Mouse (Mus musculus) MEL (cell line): Measurements from ENCODE around the gene Zfp91. TPM values are rescaled to one million over a fixed set of nuclear protein-coding genes. Genes with fewer than 3 reads are reported as not detected.

Source experiments
- DNase-seq: peaks from one replicate; pipeline ENCODE4 v3.0.0; 2011; ENCODE audit warnings: low read depth, low spot score
- H3K27ac ChIP-seq: 2 replicates; pipeline ENCODE4 v1.5.1; 2012; ENCODE audit warnings: low read depth, mild to moderate bottlenecking, control low read depth, low read length, moderate library complexity; ENCODE audit not compliant: control insufficient read depth
- H3K27me3 ChIP-seq, 2 experiments: fragments of 150-350 bp in 1 of 2; sonication (generic) in 1 of 2; 2 replicates each; pipeline ENCODE4 v1.6.1; 2012; ENCODE audit warnings: low read length in 2 of 2, mild to moderate bottlenecking in 2 of 2, improper control_type of control experiment in 1 of 2, moderate library complexity in 1 of 2; ENCODE audit not compliant: insufficient read depth in 2 of 2, control insufficient read depth in 1 of 2
- H3K36me3 ChIP-seq, 2 experiments: 2 replicates each; pipeline ENCODE4 v1.6.1; 2012 to 2014; ENCODE audit warnings: low read length in 2 of 2, improper control_type of control experiment in 1 of 2, inconsistent platforms in 1 of 2, mild to moderate bottlenecking in 1 of 2; ENCODE audit not compliant: insufficient read depth in 2 of 2, control insufficient read depth in 1 of 2
- H3K4me1 ChIP-seq, 2 experiments: fragments of 150-350 bp in 1 of 2; sonication (generic) in 1 of 2; 2 replicates each; pipeline ENCODE4 v1.6.1; 2012; ENCODE audit warnings: low read length in 2 of 2, improper control_type of control experiment in 1 of 2, mild to moderate bottlenecking in 1 of 2; ENCODE audit not compliant: insufficient read depth in 2 of 2, control insufficient read depth in 1 of 2
- H3K4me3 ChIP-seq, 2 experiments: fragments of 150-350 bp in 1 of 2; sonication (generic) in 1 of 2; 2 replicates each; pipeline ENCODE4 v1.5.1; 2012; ENCODE audit warnings: low read depth in 2 of 2, low read length in 2 of 2, mild to moderate bottlenecking in 2 of 2, moderate library complexity in 2 of 2, control low read depth in 1 of 2, improper control_type of control experiment in 1 of 2; ENCODE audit not compliant: control insufficient read depth in 1 of 2, insufficient read depth in 1 of 2
- H3K79me2 ChIP-seq: 2 replicates; pipeline ENCODE4 v1.6.1; 2012; ENCODE audit warnings: mild to moderate bottlenecking, low read length, moderate library complexity; ENCODE audit not compliant: control insufficient read depth, poor library complexity, insufficient read depth
- H3K9ac ChIP-seq: 2 replicates; pipeline ENCODE4 v1.6.1; 2012; ENCODE audit warnings: low read depth, mild to moderate bottlenecking, control low read depth, low read length, moderate library complexity; ENCODE audit not compliant: control insufficient read depth, poor library complexity, severe bottlenecking
- H3K9me3 ChIP-seq: fragments of 150-350 bp; sonication (generic); replicated peaks from 2 replicates; pipeline ENCODE4 v1.6.1; 2012; ENCODE audit warnings: mild to moderate bottlenecking, low read length, improper control_type of control experiment, moderate library complexity; ENCODE audit not compliant: insufficient read depth
- CHD2 ChIP-seq: IDR thresholded peaks from 2 replicates; pipeline ENCODE4 v1.6.1; 2011; ENCODE audit warnings: low read length, improper control_type of control experiment
- CTCF ChIP-seq, 3 experiments: IDR thresholded peaks in 2 of 3; conservative IDR thresholded peaks in 1 of 3; 2 replicates each; pipeline ENCODE4 v1.5.1; 2011 to 2012; ENCODE audit warnings: low read length in 3 of 3, low read depth in 2 of 3, mild to moderate bottlenecking in 2 of 3, improper control_type of control experiment in 1 of 3, inconsistent platforms in 1 of 3, mixed read lengths in 1 of 3, moderate library complexity in 1 of 3; ENCODE audit not compliant: control insufficient read depth in 1 of 3, insufficient read depth in 1 of 3, poor library complexity in 1 of 3, severe bottlenecking in 1 of 3
- E2F4 ChIP-seq: IDR thresholded peaks from 2 replicates; pipeline ENCODE4 v1.6.1; 2011; ENCODE audit warnings: low read depth, low read length, improper control_type of control experiment, borderline replicate concordance
- ELF1 ChIP-seq: IDR thresholded peaks from 2 replicates; pipeline ENCODE4 v1.6.1; 2014; ENCODE audit warnings: low read depth, mild to moderate bottlenecking, inconsistent platforms, low read length, improper control_type of control experiment, moderate library complexity
- GATA1 ChIP-seq: IDR thresholded peaks from 2 replicates; pipeline ENCODE4 v1.6.1; 2011; ENCODE audit warnings: low read depth, low read length, improper control_type of control experiment
- HCFC1 ChIP-seq: IDR thresholded peaks from 2 replicates; pipeline ENCODE4 v1.6.1; 2012; ENCODE audit warnings: low read depth, mild to moderate bottlenecking, inconsistent platforms, low read length, improper control_type of control experiment, moderate library complexity
- JUND ChIP-seq: IDR thresholded peaks from 2 replicates; pipeline ENCODE4 v1.6.1; 2011; ENCODE audit warnings: low read depth, mild to moderate bottlenecking, improper control_type of control experiment, low read length
- MAZ ChIP-seq: IDR thresholded peaks from 2 replicates; pipeline ENCODE4 v1.6.1; 2012; ENCODE audit warnings: low read depth, mild to moderate bottlenecking, inconsistent platforms, low read length, improper control_type of control experiment
- POLR2A ChIP-seq, 2 experiments: IDR thresholded peaks; 2 replicates each; pipeline ENCODE4 v1.6.1; 2011 to 2012; ENCODE audit warnings: low read length in 2 of 2, mild to moderate bottlenecking in 2 of 2, control low read depth in 1 of 2, improper control_type of control experiment in 1 of 2, low read depth in 1 of 2, moderate library complexity in 1 of 2; ENCODE audit not compliant: control insufficient read depth in 1 of 2, insufficient read depth in 1 of 2, poor library complexity in 1 of 2
- POLR2AphosphoS2 ChIP-seq: IDR thresholded peaks from 2 replicates; pipeline ENCODE4 v1.6.1; 2011; ENCODE audit warnings: low read length, improper control_type of control experiment
- TAL1 ChIP-seq: IDR thresholded peaks from 2 replicates; pipeline ENCODE4 v1.6.1; 2012; ENCODE audit warnings: mild to moderate bottlenecking, inconsistent platforms, low read length, moderate library complexity, mixed read lengths
- USF2 ChIP-seq, 2 experiments: IDR thresholded peaks; 2 replicates each; pipeline ENCODE4 v1.6.1; 2011 to 2012; ENCODE audit warnings: improper control_type of control experiment in 2 of 2, low read length in 2 of 2, borderline replicate concordance in 1 of 2, inconsistent platforms in 1 of 2, low read depth in 1 of 2, mild to moderate bottlenecking in 1 of 2; ENCODE audit not compliant: insufficient read depth in 1 of 2
- ZKSCAN1 ChIP-seq: IDR thresholded peaks from 2 replicates; pipeline ENCODE4 v1.6.1; 2012; ENCODE audit warnings: low read depth, mild to moderate bottlenecking, inconsistent platforms, low read length, improper control_type of control experiment, moderate library complexity
- ZNF384 ChIP-seq: IDR thresholded peaks from 2 replicates; pipeline ENCODE4 v1.6.1; 2012; ENCODE audit warnings: low read depth, mild to moderate bottlenecking, inconsistent platforms, low read length, improper control_type of control experiment
- polyA plus RNA-seq, 2 experiments: library from polyadenylated mRNA; stranded (reverse) in 1 of 2; unstranded in 1 of 2; fragments of >175 nt in 1 of 2; fragments of >200 nt in 1 of 2; gene quantifications; 2 replicates each; pipeline versions ENCODE4 v1.2.1 to v1.2.4; 2012; ENCODE audit warnings: low replicate concordance in 2 of 2, low read depth in 1 of 2; ENCODE audit not compliant: insufficient read length in 2 of 2, insufficient read depth in 1 of 2, missing spikeins in 1 of 2
- total RNA-seq: library from RNA; depleted of rRNA; stranded (reverse); fragments of 300-350 nt; gene quantifications from 2 replicates; pipeline ENCODE4 v1.2.3, GENCODE M21; 2012

The Zfp91 gene
- total and polyA plus RNA-seq, 3 experiments = 32.3 to 148 (median 51.7) TPM

- no peaks in the 10 kb centered on the region for H3K9me3 ChIP-seq
- H3K4me3 ChIP-seq = no peak overlapping the region
- H3K36me3 ChIP-seq = peaks cover 21 to 42% of the 10 kb centered on the region in 2 experiments
- H3K79me2 ChIP-seq = peaks cover 28% of the 10 kb centered on the region
- DNase-seq = peak; percentile 33
- no peak overlapping the region for H3K27ac ChIP-seq
- H3K9ac ChIP-seq = no peak overlapping the region
- TF ChIP-seq JUND (no peak), HCFC1 (no peak)
- peaks cover 0 to 3% of the 10 kb centered on the region in 2 experiments; a peak in 2 of 4 replicates for H3K4me1 ChIP-seq
- H3K27me3 ChIP-seq = no peaks in the 10 kb centered on the region
Measured at GRCm38 (mm10) chr19:12780437-12780836, 15.5 kb downstream of the Zfp91 start.

- no peaks in the 10 kb centered on the region for H3K9me3 ChIP-seq
- no peak for DNase-seq
- no peaks in the 10 kb centered on the region for H3K27me3 ChIP-seq
- H3K9ac ChIP-seq = no peak overlapping the region
- no peaks in the 10 kb centered on the region for H3K79me2 ChIP-seq
- H3K36me3 ChIP-seq = peaks cover 0 to 51% of the 10 kb centered on the region in 2 experiments; a peak in 2 of 4 replicates
- TF ChIP-seq TAL1 (no peak), E2F4 (no peak), ZKSCAN1 (no peak), ZNF384 (no peak), MAZ (no peak), POLR2AphosphoS2 (no peak), USF2 (IDR thresholded peaks at IDR 0.05; ENCODE audit: borderline replicate concordance in 1 of 2, insufficient read depth in 1 of 2, low read depth in 1 of 2, low read length in 2 of 2) (no peak), CTCF (IDR thresholded peaks at IDR 0.05 in 2 of 3, conservative IDR thresholded peaks at IDR 0.05 in 1 of 3; ENCODE audit: control insufficient read depth in 1 of 3, insufficient read depth in 1 of 3, low read depth in 2 of 3, low read length in 3 of 3, poor library complexity in 1 of 3, severe bottlenecking in 1 of 3) (no peak), ELF1 (no peak), GATA1 (no peak)
- H3K4me1 ChIP-seq = no peaks in the 10 kb centered on the region
- no peak overlapping the region for H3K27ac ChIP-seq
- H3K4me3 ChIP-seq = no peak overlapping the region
Measured at GRCm38 (mm10) chr19:12770888-12771287, 25.0 kb downstream of the Zfp91 start.

- no peaks in the 10 kb centered on the region for H3K9me3 ChIP-seq
- DNase-seq = no peak
- H3K27ac ChIP-seq = no peak within 1 kb of the TSS
- no peaks in the 10 kb centered on the region for H3K79me2 ChIP-seq
- peak in 1 of 2 experiments; percentile 34; a peak in 1 of 4 replicates for TF ChIP-seq POLR2A (IDR thresholded peaks at IDR 0.05; ENCODE audit: control insufficient read depth in 1 of 2, insufficient read depth in 1 of 2, low read depth in 1 of 2, low read length in 2 of 2, poor library complexity in 1 of 2)
- TF ChIP-seq CHD2 = no peak
- H3K4me1 ChIP-seq = no peaks in the 10 kb centered on the region
- no peak within 1 kb of the TSS for H3K9ac ChIP-seq
- H3K27me3 ChIP-seq = no peaks in the 10 kb centered on the region
- peaks cover 0 to 27% of the 10 kb centered on the region in 2 experiments; a peak in 2 of 4 replicates for H3K36me3 ChIP-seq
- H3K4me3 ChIP-seq = no peak within 1 kb of the TSS
Measured at GRCm38 (mm10) chr19:12765308-12765707, 30.6 kb downstream of the Zfp91 start, which contains the start of gene Cntf. Gene Cntf (minus strand): TSS chr19:12765632.
